Mouse (Mus musculus): ENCODE measurements at regions not wholly inside any gene's neighbourhood (a gene's known extent, or its start where the extent isn't known, plus 50 kb on each side); places are given as distances from the start of the nearest gene placed in this dataset.
A peak's percentile ranks its signal among the peaks of the same experiment; 100 is the strongest.

- no peak for DNase-seq (ENCODE audit: low spot score)
Observed at GRCm38 (mm10) chr7:67462591-67462990, 89.9 kb upstream of the Mef2a start.

GRCm38 (mm10) chr7:67461333-67462255, 88.9 kb upstream of the Mef2a start:
- peak; percentile 74 for DNase-seq (ENCODE audit: low spot score)

DNA sequence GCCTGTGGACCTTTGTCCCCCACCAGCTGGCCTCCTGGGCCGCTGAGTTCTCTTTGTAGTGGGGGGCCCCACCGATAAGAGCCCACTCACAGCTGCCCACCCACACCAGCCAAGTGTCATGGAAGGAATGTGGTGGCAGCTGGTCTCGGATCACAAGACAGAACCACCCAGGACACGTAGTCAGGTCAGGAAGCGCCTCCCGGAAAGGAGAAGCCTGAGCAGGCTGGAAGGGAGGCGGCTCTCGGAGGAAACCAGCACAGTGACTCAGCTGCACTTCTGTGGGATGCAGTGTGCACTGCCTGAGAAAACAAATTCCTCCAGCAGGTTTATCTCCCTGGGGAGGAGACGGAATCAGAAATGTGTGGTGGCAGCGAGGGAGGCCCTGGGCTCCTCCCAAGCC, 87.2 kb upstream of the Mef2a start:
- no peak for DNase-seq (ENCODE audit: low spot score)

GRCm38 (mm10) chr7:67459209-67459608, 86.6 kb upstream of the Mef2a start:
- no peak for DNase-seq (ENCODE audit: low spot score)

DNA sequence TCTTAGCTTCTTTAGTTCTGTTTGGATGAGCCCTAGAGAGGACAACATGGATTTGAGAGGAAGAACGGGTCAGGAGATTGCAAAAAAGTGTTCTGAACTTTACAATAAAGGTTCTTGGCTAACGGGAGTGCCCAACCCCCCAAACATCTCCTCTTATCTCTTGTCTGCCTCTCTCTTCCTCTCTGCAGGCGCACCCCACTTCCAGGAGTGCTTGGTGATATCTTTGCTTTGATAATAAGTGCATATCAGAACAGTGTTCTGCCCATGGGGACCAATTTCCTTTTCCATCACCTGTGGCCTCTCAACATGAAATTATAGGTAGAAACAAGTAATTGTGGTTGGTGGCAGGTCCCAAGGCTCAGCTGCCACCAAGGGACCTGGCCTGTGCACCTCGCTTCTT, 86.0 kb upstream of the Mef2a start:
- no peak for DNase-seq (ENCODE audit: low spot score)

DNA sequence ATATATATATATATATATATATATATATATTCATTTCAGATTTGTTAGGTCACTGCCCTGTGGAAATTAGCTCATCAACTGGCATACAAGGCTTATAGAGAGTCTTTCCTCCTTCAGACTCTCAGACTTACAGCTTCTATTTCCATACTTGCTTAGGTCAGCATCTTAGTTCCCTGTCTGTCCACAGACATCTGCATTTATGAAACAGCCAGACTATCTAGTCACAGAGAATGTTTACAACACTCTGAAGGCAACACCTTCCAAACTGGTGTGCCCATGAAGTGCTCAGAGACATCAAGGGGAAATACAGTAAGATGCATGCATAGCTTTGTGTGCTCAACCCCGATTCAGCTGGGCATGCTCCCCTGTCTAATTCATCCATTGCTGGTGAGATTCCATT, 85.2 kb upstream of the Mef2a start:
- DNase-seq (ENCODE audit: low spot score) = no peak

DNA sequence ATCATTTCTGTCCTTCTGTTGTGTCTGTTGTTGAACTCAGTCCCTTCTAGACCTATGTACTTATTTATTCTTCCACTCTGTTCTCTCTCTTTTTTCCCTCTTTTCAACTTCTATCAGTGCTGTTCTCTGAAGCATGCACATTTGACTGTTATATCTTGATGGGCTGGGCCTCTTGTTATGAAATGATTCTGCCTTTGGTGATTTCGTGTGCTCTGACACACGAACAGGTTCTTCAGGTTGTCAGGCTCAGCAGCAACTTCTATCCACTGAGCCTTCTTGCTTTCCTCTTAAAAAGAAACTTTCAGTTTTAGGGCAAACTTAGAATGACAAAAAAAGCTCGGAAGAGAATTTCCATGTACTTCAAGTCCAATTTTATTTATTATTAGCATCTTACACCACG, 83.4 kb upstream of the Mef2a start:
- no peak for DNase-seq (ENCODE audit: low spot score)

GRCm38 (mm10) chr7:67454458-67454857, 81.8 kb upstream of the Mef2a start:
- DNase-seq (ENCODE audit: low spot score) = no peak

GRCm38 (mm10) chr7:67451157-67451793, 78.6 kb upstream of the Mef2a start:
- no peak for DNase-seq (ENCODE audit: low spot score)

GRCm38 (mm10) chr7:67446606-67447005, 73.9 kb upstream of the Mef2a start:
- DNase-seq (ENCODE audit: low spot score) = peak; percentile 53

- DNase-seq (ENCODE audit: low spot score) = no peak
Observed at GRCm38 (mm10) chr7:67445203-67446041, 72.8 kb upstream of the Mef2a start.

- no peak for DNase-seq (ENCODE audit: low spot score)
Observed at GRCm38 (mm10) chr7:67444523-67444942, 71.9 kb upstream of the Mef2a start.

DNA sequence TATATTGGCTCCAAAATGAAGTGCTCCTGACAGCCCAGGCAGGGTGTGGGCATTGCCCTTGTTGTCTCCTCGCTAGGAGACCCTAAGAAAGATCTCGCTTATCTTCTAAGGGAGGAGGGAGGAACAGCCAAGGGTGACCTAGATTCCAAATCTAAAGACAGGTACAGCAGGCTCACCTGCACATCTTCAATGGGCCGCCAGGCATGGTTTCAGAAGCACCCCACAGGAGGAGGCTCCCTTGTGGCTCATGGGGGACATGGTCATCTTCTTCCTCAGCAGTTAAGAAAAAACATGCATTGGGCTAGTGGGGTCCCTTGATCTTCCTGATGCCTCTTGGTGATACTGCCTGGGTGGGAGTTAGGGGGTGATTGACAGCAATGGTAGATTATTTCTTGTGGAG, 71.0 kb upstream of the Mef2a start:
- no peak for DNase-seq (ENCODE audit: low spot score)

GRCm38 (mm10) chr7:67443001-67443555, 70.4 kb upstream of the Mef2a start:
- no peak for DNase-seq (ENCODE audit: low spot score)

GRCm38 (mm10) chr7:67442284-67442683, 69.6 kb upstream of the Mef2a start:
- DNase-seq (ENCODE audit: low spot score) = no peak

GRCm38 (mm10) chr7:67440806-67441205, 68.1 kb upstream of the Mef2a start:
- DNase-seq (ENCODE audit: low spot score) = no peak

DNA sequence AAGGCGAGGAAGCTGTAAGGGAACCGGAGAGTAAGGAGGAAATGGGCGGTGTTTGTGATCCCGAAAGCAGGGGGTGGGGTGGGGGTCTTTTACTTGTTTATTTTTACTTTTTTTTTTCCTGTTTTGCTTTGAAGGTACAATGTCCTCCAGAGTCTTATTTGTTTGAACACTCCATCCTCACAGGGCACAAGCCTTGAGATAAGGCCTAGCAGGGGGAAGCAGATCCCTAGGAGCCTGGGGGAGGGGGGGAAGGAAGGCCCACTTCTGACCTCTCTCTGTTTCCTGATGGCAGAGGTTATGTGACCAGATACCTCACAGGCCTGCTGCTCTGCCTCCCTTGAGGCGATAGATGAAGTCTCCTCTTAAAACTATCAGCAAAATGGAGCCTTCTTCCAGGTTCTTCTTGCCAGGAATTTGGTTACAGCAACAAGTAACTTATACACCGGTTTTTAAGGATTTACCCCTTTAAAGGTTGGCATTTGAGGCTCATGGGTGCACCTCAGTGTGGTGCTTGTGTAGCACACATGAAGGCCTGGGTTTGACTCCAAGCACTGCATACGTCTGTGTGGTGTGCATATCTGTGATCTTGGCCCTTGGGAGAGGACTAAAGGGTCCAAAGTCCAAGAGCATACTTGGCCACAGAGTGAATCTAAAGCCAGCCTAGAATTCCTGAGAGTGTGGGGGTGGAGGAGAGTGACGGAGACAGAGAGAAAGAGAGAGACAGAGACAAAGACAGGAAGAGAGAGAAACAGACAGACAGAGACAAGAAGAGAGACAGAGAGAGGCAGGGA, 64.8 kb upstream of the Mef2a start:
- DNase-seq (ENCODE audit: low spot score) = no peak

DNA sequence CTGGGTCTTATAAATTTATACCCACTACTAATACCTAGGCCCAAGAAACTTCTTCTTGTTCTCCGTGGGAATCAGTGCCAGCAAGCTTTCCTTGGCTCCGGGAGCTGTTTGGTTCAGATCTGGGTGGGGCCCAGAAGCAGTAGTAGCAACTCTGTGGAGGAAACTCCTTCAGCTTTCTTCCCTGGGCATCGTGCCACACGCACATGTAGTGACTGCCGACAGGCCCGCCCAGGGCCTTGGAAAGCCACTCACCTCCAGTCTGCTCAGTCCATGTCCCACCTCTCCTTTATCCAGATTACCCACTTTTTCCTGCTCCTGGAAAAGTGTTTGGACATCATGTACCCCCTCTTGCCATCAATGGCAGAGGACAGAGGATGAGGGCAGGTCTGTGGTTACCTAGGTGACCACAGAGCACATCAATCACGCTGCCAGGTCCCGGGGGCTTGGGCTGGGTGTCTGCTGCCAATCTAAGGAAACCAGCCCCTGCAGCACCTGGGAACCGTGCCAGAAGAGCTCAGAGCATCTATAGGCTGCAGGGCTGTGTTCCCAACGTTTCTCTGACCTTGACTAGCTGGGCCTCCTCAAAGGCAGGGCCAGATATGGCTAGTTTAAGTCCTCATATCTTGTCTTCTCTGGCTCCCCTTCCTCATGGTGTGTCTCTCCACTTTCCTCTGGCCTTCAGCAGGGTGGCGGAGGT, 63.1 kb upstream of the Mef2a start:
- DNase-seq (ENCODE audit: low spot score) = peak; percentile 66

GRCm38 (mm10) chr7:67430987-67431386, 58.3 kb upstream of the Mef2a start:
- no peak for DNase-seq (ENCODE audit: low spot score)

GRCm38 (mm10) chr7:67430041-67430440, 57.4 kb upstream of the Mef2a start:
- no peak for DNase-seq (ENCODE audit: low spot score)
